Mouse (Mus musculus): Measurements from ENCODE around the gene Zc3h12d.

The Zc3h12d gene

DNA sequence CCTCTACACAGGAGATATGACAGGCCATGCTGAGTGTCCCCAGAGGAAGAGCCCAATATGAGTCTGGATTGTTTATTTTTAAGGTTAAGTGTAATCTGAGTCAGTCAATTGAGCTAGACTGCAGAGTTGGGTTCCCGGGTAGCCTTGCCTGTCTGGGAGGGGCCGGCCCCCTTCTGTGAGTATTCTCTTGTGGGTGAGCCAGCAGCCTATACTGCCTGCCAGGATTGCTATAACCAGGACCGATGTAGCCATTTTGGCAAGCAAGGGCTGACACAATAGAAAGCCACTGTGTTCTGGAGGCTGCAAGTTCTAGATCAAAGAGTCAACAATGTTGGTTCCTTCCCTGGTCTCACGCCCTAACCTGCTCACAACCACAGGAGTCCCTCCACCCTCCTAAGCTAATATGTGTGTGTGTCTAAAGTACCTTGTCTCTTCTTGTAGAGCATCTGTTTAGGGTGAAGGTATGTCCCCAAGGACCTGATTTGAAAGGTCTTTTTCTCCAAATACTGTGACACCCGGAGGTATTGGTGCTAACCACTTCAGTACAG, 6.7 kb downstream of the Zc3h12d start:
- no peak for DNase-seq (ENCODE audit: low spot score in 2 of 2)

DNA sequence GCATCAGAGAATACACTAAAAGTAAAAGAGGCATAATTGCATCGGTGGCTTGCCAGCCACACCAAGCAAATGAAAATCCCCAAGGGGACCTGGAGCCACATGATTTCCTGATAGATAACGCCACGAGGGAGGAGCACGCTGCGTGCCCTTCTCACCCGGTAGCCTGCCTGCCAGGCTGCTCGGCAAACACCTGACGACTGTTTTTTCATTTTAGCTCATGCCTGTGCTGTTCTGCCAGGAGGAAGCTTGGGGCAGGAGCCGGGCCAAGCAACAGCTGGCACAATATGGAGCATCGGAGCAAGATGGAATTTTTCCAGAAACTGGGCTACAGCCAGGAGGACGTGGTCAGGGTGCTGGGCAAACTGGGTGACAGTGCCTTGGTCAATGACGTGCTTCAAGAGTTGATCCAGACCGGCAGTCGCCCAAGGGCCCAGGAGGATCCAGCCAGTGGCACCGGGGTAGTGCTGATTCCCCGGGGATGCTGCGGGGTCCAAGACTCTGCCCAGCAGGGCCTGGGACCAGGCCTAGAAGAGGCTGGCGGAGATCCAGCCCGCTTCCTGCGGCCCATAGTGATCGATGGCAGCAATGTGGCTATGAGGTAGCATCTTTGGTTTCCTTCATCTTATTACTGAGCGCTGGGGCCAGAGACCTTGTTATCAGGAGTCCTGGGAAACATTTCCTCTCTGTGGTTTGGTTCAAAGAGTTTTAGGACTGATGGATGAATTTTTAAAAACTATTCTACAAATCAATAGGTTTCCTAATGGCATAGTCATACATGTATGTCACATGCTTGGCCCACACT, 7.5 kb downstream of the Zc3h12d start:
- DNase-seq (ENCODE audit: low spot score in 2 of 2): peak in 1 of 2 experiments; percentile 76

DNA sequence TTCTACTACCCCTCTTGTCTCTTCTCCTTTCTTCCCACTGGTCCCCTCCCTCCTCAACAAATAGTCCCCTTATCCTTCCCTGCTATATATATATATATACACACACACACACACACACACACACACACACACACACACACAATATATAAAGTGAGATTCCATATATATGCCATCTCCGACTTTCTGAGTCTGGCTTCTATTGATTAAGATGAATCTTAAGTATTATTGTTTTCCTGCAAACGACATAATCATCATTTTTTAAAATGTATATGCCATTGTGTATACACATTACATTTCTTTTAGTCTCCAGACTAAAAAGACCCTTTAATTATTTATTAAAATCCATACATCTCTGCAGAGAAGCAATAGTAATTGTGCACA, 8.1 kb downstream of the Zc3h12d start:
- DNase-seq (ENCODE audit: low spot score in 2 of 2): no peak

DNA sequence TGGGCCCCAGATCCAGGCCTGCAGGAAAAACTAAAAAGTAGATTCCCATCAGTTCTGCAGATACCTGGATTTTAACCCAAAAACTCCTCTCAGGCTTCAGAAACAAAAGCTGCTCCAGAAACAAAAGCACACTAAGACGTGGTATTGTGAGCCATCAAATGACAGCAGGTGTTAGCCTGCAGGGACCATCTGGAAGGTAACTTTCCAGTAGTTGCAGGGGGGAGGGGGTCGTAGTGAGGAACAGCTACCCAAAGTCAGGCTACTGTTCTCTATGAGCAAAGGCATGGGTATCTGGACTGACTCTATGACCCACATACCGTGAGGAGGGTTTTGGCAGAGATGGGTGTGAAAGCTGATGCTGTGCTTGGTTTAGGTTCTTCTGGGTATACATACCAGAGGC, 8.5 kb downstream of the Zc3h12d start:
- no peak for DNase-seq (ENCODE audit: low spot score in 2 of 2)

DNA sequence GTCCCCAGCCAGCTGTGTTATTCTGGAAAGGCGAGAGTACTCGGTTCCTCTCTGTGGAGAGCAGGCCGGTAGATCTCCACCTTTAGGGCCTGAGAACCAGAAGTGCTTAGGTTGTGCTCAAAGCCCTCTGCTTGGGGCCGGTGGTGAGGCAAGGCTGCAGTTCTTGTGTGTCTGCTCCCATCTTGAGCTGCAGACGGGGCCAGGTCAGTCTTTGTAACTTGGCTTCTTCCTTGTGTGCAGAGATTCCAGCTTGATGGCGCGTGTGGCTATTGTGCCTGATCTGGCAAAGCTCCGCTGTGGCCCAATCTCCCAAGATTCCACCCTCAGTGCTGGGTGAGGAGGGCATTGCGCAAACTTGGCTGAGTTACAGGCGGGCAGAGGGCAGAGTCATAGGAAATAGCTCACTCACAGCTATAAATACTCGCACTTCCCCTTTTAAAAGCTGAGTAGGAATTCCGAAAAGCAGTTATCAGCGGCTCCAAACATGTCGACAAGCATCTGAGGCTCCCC, 9.4 kb downstream of the Zc3h12d start:
- no peak for DNase-seq (ENCODE audit: low spot score in 2 of 2)

- no peak for DNase-seq (ENCODE audit: low spot score in 2 of 2)
These were observed 10.9 kb downstream of the Zc3h12d start for GRCm38 (mm10) chr10:7843181-7843580.

DNA sequence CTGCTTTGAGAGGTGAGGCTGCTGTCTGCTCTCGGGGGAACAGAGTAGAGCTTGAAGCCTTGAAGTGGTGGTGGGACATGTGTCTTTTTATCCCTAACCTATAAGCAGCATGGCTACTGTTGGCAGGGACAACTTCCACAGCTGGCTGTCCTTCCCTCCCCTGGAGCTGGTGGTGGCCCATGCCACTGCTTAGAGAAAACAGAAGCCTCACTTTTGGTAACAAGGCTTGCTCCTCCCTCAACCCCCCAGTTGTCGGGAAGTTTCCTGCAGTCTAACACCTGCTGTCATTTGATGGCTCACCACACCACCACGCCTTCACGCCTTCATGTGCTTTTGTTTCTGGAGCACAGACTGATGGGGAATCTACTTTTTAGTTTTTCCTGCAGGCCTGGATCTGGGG, 11.9 kb downstream of the Zc3h12d start:
- peak; percentile 50 to 61 for DNase-seq (ENCODE audit: low spot score in 2 of 2)

DNA sequence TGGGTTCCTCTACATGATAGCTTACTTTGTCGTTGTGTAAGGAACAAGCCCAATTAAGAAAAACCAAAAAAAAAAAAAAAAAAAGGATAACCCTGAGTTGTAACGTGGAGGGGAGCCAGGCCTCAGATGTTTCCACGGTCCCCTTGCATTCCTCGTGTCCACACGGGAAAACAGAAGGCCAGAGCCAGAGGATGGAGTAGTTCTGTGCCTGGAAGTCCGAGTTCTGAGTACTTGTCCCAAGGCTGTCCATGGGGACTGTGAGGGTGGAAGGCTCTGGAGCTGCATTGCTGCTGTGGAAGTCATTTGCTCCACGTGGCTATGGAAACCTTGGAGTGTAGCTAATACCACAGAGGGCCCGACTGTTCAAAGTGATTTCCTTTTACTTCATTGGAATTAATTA, 12.9 kb downstream of the Zc3h12d start:
- DNase-seq (ENCODE audit: low spot score in 2 of 2): no peak

DNA sequence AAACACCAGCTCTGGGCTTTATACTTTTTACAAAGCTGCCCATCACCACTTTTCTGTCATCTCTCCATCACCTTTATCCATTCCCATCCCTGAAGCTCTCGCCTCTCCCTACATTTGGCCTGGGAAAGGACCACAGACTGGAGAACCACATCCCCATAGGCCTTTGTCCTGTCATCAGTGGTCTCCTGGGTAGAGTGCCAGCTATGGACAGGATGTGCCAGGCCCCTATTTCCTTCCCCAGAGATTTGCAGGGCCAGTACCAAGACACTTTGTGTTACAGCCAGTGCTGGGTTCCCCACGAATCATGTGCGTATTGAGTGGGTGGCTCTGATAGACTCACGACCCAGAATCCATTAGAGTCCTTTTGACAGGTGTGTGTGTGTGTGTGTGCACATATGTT, 13.7 kb downstream of the Zc3h12d start:
- DNase-seq (ENCODE audit: low spot score in 2 of 2): no peak

GRCm38 (mm10) chr10:7847166-7847605, 14.9 kb downstream of the Zc3h12d start:
- peak in 1 of 2 experiments; percentile 59 for DNase-seq (ENCODE audit: low spot score in 2 of 2)

- DNase-seq (ENCODE audit: low spot score in 2 of 2): no peak
These were observed 19.6 kb downstream of the Zc3h12d start for GRCm38 (mm10) chr10:7851891-7852290.

- DNase-seq (ENCODE audit: low spot score in 2 of 2): no peak
These were observed 28.2 kb downstream of the Zc3h12d start for GRCm38 (mm10) chr10:7860494-7860893.

GRCm38 (mm10) chr10:7861259-7861936, 29.1 kb downstream of the Zc3h12d start:
- no peak for DNase-seq (ENCODE audit: low spot score in 2 of 2)

DNA sequence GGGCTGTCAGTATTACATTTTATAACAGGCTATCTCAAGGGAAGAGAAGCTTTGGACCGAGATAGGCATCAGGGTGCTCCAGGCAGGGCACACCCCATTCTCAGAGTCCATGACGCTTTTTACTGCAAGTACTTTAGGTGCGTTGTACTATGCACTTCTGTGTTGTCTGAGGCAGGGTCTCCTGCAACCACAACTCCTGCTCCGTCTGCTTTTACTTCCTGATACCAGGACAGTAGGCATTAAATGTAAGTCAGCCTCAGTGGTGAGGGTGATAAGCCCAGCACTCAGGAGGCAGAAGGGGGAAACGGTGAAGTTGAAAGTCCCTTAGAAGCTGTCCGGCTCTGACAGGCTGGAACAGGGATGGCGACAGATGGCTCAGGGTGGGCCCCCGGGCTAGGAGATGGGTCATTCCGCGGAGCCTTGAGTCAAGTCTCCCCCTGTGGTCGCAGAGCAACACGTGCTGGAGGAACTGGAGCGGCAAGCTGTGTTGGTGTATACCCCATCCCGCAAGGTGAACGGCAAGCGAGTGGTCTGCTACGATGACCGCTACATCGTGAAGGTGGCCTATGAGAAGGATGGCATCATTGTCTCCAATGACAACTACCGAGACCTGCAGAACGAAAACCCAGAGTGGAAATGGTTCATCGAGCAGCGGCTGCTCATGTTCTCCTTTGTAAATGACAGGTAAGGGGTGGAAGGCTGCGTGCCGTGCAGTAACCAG, 29.8 kb downstream of the Zc3h12d start:
- no peak for DNase-seq (ENCODE audit: low spot score in 2 of 2)

DNA sequence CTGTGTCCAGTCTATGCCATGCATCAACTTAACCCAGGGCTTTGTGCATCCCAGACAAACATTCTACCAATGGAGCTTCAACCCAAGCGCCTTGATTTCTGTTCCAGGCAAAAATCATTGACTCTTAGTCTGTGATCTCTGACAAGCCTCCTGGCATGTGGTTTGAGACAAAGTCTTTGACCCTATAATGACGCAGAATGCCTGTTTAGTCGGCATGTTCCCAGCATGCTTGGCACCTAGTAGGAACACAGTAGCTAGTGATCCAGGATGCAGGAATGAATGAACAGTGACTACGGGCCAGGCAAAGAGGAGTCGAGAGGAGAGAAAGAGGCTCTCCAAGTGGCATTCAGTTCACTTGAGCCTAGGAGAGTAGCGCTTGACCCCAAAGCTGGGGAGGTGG, 31.1 kb downstream of the Zc3h12d start:
- DNase-seq (ENCODE audit: low spot score in 2 of 2): no peak

DNA sequence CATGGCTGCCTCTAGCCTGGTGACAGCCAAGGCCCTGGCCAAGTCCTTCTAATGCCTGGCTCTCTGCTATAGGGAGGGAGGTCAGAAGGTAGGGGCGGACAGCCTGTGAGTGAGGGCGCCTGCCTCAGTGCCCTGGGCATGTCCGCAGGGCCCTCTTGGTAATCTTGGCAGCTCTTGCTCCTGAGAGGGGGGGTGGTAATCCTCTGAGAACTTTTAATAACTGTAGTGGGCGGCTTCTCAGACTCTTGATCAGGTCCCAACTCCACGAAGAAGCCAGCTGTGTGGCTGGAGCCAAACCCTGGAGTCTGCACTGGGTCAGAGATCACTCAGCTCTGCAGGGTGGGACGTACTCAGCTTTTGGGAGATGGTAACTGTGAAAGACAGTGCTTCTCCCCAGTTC, 31.9 kb downstream of the Zc3h12d start:
- DNase-seq (ENCODE audit: low spot score in 2 of 2): no peak

- DNase-seq (ENCODE audit: low spot score in 2 of 2): no peak
These were observed 32.5 kb downstream of the Zc3h12d start for GRCm38 (mm10) chr10:7864806-7865205.

GRCm38 (mm10) chr10:7866762-7867665, 34.7 kb downstream of the Zc3h12d start:
- DNase-seq (ENCODE audit: low spot score in 2 of 2): no peak

DNA sequence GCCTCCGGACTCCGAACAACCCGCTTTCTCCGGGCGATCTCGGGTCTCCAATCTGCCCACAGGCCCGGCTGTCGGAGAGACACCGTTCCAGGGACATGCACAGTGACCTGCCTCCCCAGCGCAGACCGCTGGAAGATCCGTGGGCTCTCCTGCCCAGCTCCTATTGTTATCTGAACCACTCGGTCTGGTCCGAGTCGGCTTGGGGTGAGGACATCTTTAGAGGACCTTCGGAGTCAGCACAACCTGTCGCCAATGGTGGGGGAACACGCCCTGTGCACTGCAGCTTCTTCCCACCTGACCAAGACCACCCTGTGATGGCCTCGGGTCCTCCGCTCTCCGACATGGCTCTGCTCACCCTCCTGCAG, 35.4 kb downstream of the Zc3h12d start:
- DNase-seq (ENCODE audit: low spot score in 2 of 2): no peak

- DNase-seq (ENCODE audit: low spot score in 2 of 2): no peak
These were observed 37.5 kb downstream of the Zc3h12d start for GRCm38 (mm10) chr10:7869746-7870145.
